Mouse (Mus musculus): ENCODE results near the gene Fam171b. TPM values are rescaled to one million over a fixed set of nuclear protein-coding genes. Genes with fewer than 3 reads are reported as not detected.

Gene Fam171b
- total and polyA plus RNA-seq, 2 experiments from 2014 or later, result 97.9 to 98.6 TPM

GRCm38 (mm10) chr2:83929478-83930088, 117.1 kb downstream of the Fam171b start:
- Histone ChIP-seq H3K36me3 (ENCODE audit: insufficient read depth, low read length) (no peaks in the 10 kb centered on the region), H3K4me2 (ENCODE audit: low read depth, low read length, poor library complexity, severe bottlenecking) (no peak overlapping the region), H3K9me3 (ENCODE audit: low read length) (no peaks in the 10 kb centered on the region), H3K4me1 (ENCODE audit: insufficient read depth, low read length) (no peaks in the 10 kb centered on the region), H3K9ac (replicated peaks; ENCODE audit: low read length, poor library complexity, severe bottlenecking) (no peak overlapping the region), H3K4me3 (ENCODE audit: low read depth, low read length) (no peak overlapping the region), H3K27ac (ENCODE audit: low read depth, low read length) (no peak overlapping the region), H3K27me3 (ENCODE audit: insufficient read depth, low read length) (no peaks in the 10 kb centered on the region)
- no peak for TF ChIP-seq CTCF (IDR thresholded peaks at IDR 0.05)
- ATAC-seq (ENCODE audit: low FRiP score), result no peak
- 66% methylated on average over 2 of the region's 2 CpGs for WGBS
- no peak for DNase-seq (ENCODE audit: low spot score)

Other genes with a start within 250 kb of the Fam171b start
- gene Zc3h15, start 168.2 kb upstream of the Fam171b start, total RNA-seq (2014; rRNA removed), result 89.0 and 109 TPM in 2 replicates
- 178 and 196 TPM in 2 replicates for gene Zc3h15, start 168.2 kb upstream of the Fam171b start, polyA plus RNA-seq (2015; fragmentation: Nextera tagmentation; extraction: Ambion mirVana)
- 30.5 and 30.7 TPM in 2 replicates for gene Itgav, start 88.2 kb upstream of the Fam171b start, total RNA-seq (2014; rRNA removed)
- 26.7 and 30.8 TPM in 2 replicates for gene Itgav, start 88.2 kb upstream of the Fam171b start, polyA plus RNA-seq (2015; fragmentation: Nextera tagmentation; extraction: Ambion mirVana)
- gene Zswim2, start 128.6 kb downstream of the Fam171b start, total RNA-seq (2014; rRNA removed), result not detected in 2 replicates
- gene Zswim2, start 128.6 kb downstream of the Fam171b start, polyA plus RNA-seq (2015; fragmentation: Nextera tagmentation; extraction: Ambion mirVana), result 0.12 TPM in 1 of 2 replicates, not detected in the other
- not detected in 2 replicates for gene Gm13698, start 143.1 kb downstream of the Fam171b start, total RNA-seq (2014; rRNA removed)
- not detected in 2 replicates for gene Gm13698, start 143.1 kb downstream of the Fam171b start, polyA plus RNA-seq (2015; fragmentation: Nextera tagmentation; extraction: Ambion mirVana)
- gene Gm13693, start 148.9 kb downstream of the Fam171b start, total RNA-seq (2014; rRNA removed), result not detected in 2 replicates
- not detected in 2 replicates for gene Gm13693, start 148.9 kb downstream of the Fam171b start, polyA plus RNA-seq (2015; fragmentation: Nextera tagmentation; extraction: Ambion mirVana)
- gene Gm13695, start 154.7 kb downstream of the Fam171b start, total RNA-seq (2014; rRNA removed), result not detected in 2 replicates
- gene Gm13695, start 154.7 kb downstream of the Fam171b start, polyA plus RNA-seq (2015; fragmentation: Nextera tagmentation; extraction: Ambion mirVana), result not detected in 2 replicates
- gene Gm13696, start 160.5 kb downstream of the Fam171b start, total RNA-seq (2014; rRNA removed), result not detected in 2 replicates
- gene Gm13696, start 160.5 kb downstream of the Fam171b start, polyA plus RNA-seq (2015; fragmentation: Nextera tagmentation; extraction: Ambion mirVana), result not detected in 2 replicates
- gene Gm13694, start 166.3 kb downstream of the Fam171b start, total RNA-seq (2014; rRNA removed), result not detected in 2 replicates
- not detected in 2 replicates for gene Gm13694, start 166.3 kb downstream of the Fam171b start, polyA plus RNA-seq (2015; fragmentation: Nextera tagmentation; extraction: Ambion mirVana)
- gene Gm13697, start 172.1 kb downstream of the Fam171b start, total RNA-seq (2014; rRNA removed), result not detected in 2 replicates
- gene Gm13697, start 172.1 kb downstream of the Fam171b start, polyA plus RNA-seq (2015; fragmentation: Nextera tagmentation; extraction: Ambion mirVana), result not detected in 2 replicates
- gene Gm13691, start 177.9 kb downstream of the Fam171b start, total RNA-seq (2014; rRNA removed), result not detected in 2 replicates
- gene Gm13691, start 177.9 kb downstream of the Fam171b start, polyA plus RNA-seq (2015; fragmentation: Nextera tagmentation; extraction: Ambion mirVana), result not detected in 2 replicates

All from midbrain, postnatal 0 days (tissue).